Mouse (Mus musculus) mouse embryonic stem cell (cell line): Measurements from ENCODE around the gene Olfr652.

Experiments used
- in situ Hi-C, 2 experiments: fragments of 300-500 bp; cut with MboI; formaldehyde crosslinking; loops; 1 replicate in 1 of 2; 3 replicates in 1 of 2; pipeline ENCODE4 v1.14.3; 2019 to 2020; ENCODE audit warnings: low sequenced_read_pairs in 2 of 2, low pct_unique_long_range_greater_than_20kb in 1 of 2, mixed read lengths in 1 of 2; ENCODE audit not compliant: unreplicated experiment in 1 of 2

The Olfr652 gene

GRCm38 (mm10) chr7:104560601-104561000 lies at the start of gene Olfr652:
Gene Olfr652, plus strand, starts transcription at chr7:104560901.
- in situ Hi-C loops = no loop called here

- in situ Hi-C loops = no loop called here
Measured at GRCm38 (mm10) chr7:104549833-104550232, 10.9 kb upstream of the Olfr652 start, which contains the start of gene Olfr651. Gene Olfr651, plus strand, starts transcription at chr7:104550133.

GRCm38 (mm10) chr7:104552700-104553099 lies 8.0 kb upstream of the Olfr652 start:
- in situ Hi-C loops = no loop called here

- in situ Hi-C loops = no loop called here
Measured at GRCm38 (mm10) chr7:104577014-104577413, 16.3 kb downstream of the Olfr652 start, which contains the start of gene Olfr653. Gene Olfr653, plus strand, starts transcription at chr7:104577314.

- in situ Hi-C loops = no loop called here
Measured at GRCm38 (mm10) chr7:104580846-104581245, 20.1 kb downstream of the Olfr652 start.

- in situ Hi-C loops = no loop called here
Measured at GRCm38 (mm10) chr7:104581429-104581828, 20.7 kb downstream of the Olfr652 start.

- in situ Hi-C loops = no loop called here
Measured at GRCm38 (mm10) chr7:104586725-104587124, 26.0 kb downstream of the Olfr652 start, which contains the start of gene Olfr654. Gene Olfr654, plus strand, starts transcription at chr7:104587025.

GRCm38 (mm10) chr7:104588274-104588673 lies 27.6 kb downstream of the Olfr652 start:
- in situ Hi-C loops = no loop called here

GRCm38 (mm10) chr7:104601679-104602078 lies 41.0 kb downstream of the Olfr652 start, which contains the start of gene Olfr655:
Gene Olfr655, minus strand, starts transcription at chr7:104601779.
- in situ Hi-C loops = loop anchor here in 1 of 2 experiments (25.0 kb wide), 1 partner anchor 414 kb away; the partner anchor contains the start of genes Olfr648 and Olfr649

GRCm38 (mm10) chr7:104603173-104603572 lies 42.5 kb downstream of the Olfr652 start:
- in situ Hi-C loops = loop anchor here in 1 of 2 experiments (25.0 kb wide), 1 partner anchor 416 kb away; the partner anchor contains the start of genes Olfr648 and Olfr649

GRCm38 (mm10) chr7:104604727-104605126 lies 44.0 kb downstream of the Olfr652 start:
- in situ Hi-C loops = loop anchor here in 1 of 2 experiments (25.0 kb wide), 1 partner anchor 417 kb away; the partner anchor contains the start of genes Olfr648 and Olfr649

GRCm38 (mm10) chr7:104613655-104614054 lies 53.0 kb downstream of the Olfr652 start, which contains the start of gene Olfr656:
Gene Olfr656, plus strand, starts transcription at chr7:104613955.
- in situ Hi-C loops = loop anchor here in 1 of 2 experiments (25.0 kb wide), 1 partner anchor 426 kb away; the partner anchor contains the start of genes Olfr648 and Olfr649
